Mouse (Mus musculus) stomach, embryonic 16.5 days (tissue): ENCODE measurements around the gene Lcorl. TPM values are rescaled to one million over a fixed set of nuclear protein-coding genes. Genes with fewer than 3 reads are reported as not detected.
"Not testable (repeated sequence)": the region's sequence is repeated elsewhere in the genome, so short reads cannot be mapped to it uniquely, and the experiment has no call there.

Experiments used
- ATAC-seq: fragments of 200-750 bp; cut with Nextera tagmentation; 2 replicates; pipeline ENCODE4 v1.8.0; 2017; ENCODE audit warnings: moderate number of reproducible peaks, moderate TSS enrichment; ENCODE audit not compliant: insufficient read depth, low FRiP score
- H3K27ac ChIP-seq: fragments of 300-500 bp; sonication (generic); 2 replicates; pipeline ENCODE4 v1.5.1; 2014; ENCODE audit warnings: low read length
- H3K27me3 ChIP-seq: fragments of 300-500 bp; sonication (generic); 2 replicates; pipeline ENCODE4 v1.6.1; 2014; ENCODE audit warnings: low read length, control low read depth, mixed read lengths; ENCODE audit not compliant: control insufficient read depth, insufficient read depth
- H3K36me3 ChIP-seq: fragments of 300-500 bp; sonication (generic); 2 replicates; pipeline ENCODE4 v1.6.1; 2014; ENCODE audit warnings: low read length; ENCODE audit not compliant: control insufficient read depth, insufficient read depth
- H3K4me1 ChIP-seq: fragments of 300-500 bp; sonication (generic); 2 replicates; pipeline ENCODE4 v1.6.1; 2014; ENCODE audit warnings: low read length, control low read depth, mixed read lengths; ENCODE audit not compliant: control insufficient read depth, insufficient read depth
- H3K4me2 ChIP-seq: fragments of 300-500 bp; sonication (generic); 2 replicates; pipeline ENCODE4 v1.6.1; 2014; ENCODE audit warnings: low read depth, low read length, mixed read lengths
- H3K4me3 ChIP-seq: fragments of 300-500 bp; sonication (generic); replicated peaks from 2 replicates; pipeline ENCODE4 v1.5.1; 2014; ENCODE audit warnings: mild to moderate bottlenecking, low read length
- H3K9ac ChIP-seq: fragments of 300-500 bp; sonication (generic); 2 replicates; pipeline ENCODE4 v1.6.1; 2014; ENCODE audit warnings: low read length
- H3K9me3 ChIP-seq: fragments of 300-500 bp; sonication (generic); replicated peaks from 2 replicates; pipeline ENCODE4 v1.6.1; 2016; ENCODE audit warnings: low read length, control low read depth; ENCODE audit not compliant: control insufficient read depth
- WGBS: fragments of 180-500 bp; shearing (Covaris S2); extraction: QIAGEN DNeasy Blood & Tissue Kit; methylation state at CpG from one replicate; pipeline ENCODE4 v1.1.7; 2014; 5-methylcytosine and 5-hydroxymethylcytosine counted together
- polyA plus RNA-seq: library from polyadenylated mRNA; unstranded; fragments of >200 nt; fragmentation: Nextera tagmentation; extraction: Ambion mirVana; gene quantifications from 2 replicates; pipeline ENCODE4 v1.2.1, GENCODE M21; 2015

The Lcorl gene
- polyA plus RNA-seq, 1 experiment from 2014 or later: 24.8 TPM

GRCm38 (mm10) chr5:45668831-45669230 lies 188.6 kb downstream of the Lcorl start:
- Histone ChIP-seq H3K27me3 (no peaks in the 10 kb centered on the region), H3K9ac (peak overlapping the region; percentile 81), H3K27ac (peak overlapping the region; percentile 80; the same call in 1 of the 2 replicates), H3K36me3 (no peaks in the 10 kb centered on the region), H3K4me2 (peak overlapping the region; percentile 76), H3K4me3 (peak overlapping the region; percentile 87), H3K9me3 (no peaks in the 10 kb centered on the region), H3K4me1 (peaks cover 12% of the 10 kb centered on the region)
- whole genome bisulfite sequencing: under 1% methylated on average over 3 of the region's 3 CpGs
- ATAC-seq: no peak

- no peaks in the 10 kb centered on the region for H3K9me3 ChIP-seq
- H3K27ac ChIP-seq: no peak overlapping the region
- peaks cover 12% of the 10 kb centered on the region for H3K4me1 ChIP-seq
- H3K9ac ChIP-seq: no peak overlapping the region
- peak overlapping the region; percentile 76 for H3K4me2 ChIP-seq
- H3K4me3 ChIP-seq: no peak overlapping the region
- 18% methylated on average over 3 of the region's 3 CpGs for WGBS
- H3K36me3 ChIP-seq: no peaks in the 10 kb centered on the region
- H3K27me3 ChIP-seq: no peaks in the 10 kb centered on the region
- no peak for ATAC-seq
These were observed 189.1 kb downstream of the Lcorl start for GRCm38 (mm10) chr5:45668324-45668723.

GRCm38 (mm10) chr5:45658406-45658805 lies 199.0 kb downstream of the Lcorl start:
- not testable (repeated sequence) for H3K27me3 ChIP-seq, H3K36me3 ChIP-seq, H3K4me2 ChIP-seq, H3K4me3 ChIP-seq, H3K9me3 ChIP-seq, H3K9ac ChIP-seq, H3K27ac ChIP-seq, ATAC-seq, H3K4me1 ChIP-seq
- WGBS: 95% methylated on average over 13 of the region's 13 CpGs

- WGBS: 80% methylated on average over 2 of the region's 2 CpGs
These were observed 206.2 kb downstream of the Lcorl start for GRCm38 (mm10) chr5:45651026-45651703.

More at GRCm38 (mm10) chr5:45651026-45651703, 206.2 kb downstream of the Lcorl start:
- Histone ChIP-seq H3K36me3 (no peaks in the 10 kb centered on the region), H3K27me3 (no peaks in the 10 kb centered on the region), H3K4me2 (no peak overlapping the region), H3K9ac (no peak overlapping the region), H3K27ac (no peak overlapping the region), H3K4me3 (no peak overlapping the region), H3K4me1 (no peaks in the 10 kb centered on the region), H3K9me3 (no peaks in the 10 kb centered on the region)
- no peak for ATAC-seq

Other genes starting within 250 kb of the Lcorl start
- 2.8 and 3.1 TPM in 2 replicates for gene Fam184b, start 218.0 kb downstream of the Lcorl start, polyA plus RNA-seq
- gene Ncapg, start 187.7 kb downstream of the Lcorl start, polyA plus RNA-seq: 41.2 and 44.2 TPM in 2 replicates